8 mouse cellular contexts compared by ENCODE assay signal in the genomic region with DNA sequence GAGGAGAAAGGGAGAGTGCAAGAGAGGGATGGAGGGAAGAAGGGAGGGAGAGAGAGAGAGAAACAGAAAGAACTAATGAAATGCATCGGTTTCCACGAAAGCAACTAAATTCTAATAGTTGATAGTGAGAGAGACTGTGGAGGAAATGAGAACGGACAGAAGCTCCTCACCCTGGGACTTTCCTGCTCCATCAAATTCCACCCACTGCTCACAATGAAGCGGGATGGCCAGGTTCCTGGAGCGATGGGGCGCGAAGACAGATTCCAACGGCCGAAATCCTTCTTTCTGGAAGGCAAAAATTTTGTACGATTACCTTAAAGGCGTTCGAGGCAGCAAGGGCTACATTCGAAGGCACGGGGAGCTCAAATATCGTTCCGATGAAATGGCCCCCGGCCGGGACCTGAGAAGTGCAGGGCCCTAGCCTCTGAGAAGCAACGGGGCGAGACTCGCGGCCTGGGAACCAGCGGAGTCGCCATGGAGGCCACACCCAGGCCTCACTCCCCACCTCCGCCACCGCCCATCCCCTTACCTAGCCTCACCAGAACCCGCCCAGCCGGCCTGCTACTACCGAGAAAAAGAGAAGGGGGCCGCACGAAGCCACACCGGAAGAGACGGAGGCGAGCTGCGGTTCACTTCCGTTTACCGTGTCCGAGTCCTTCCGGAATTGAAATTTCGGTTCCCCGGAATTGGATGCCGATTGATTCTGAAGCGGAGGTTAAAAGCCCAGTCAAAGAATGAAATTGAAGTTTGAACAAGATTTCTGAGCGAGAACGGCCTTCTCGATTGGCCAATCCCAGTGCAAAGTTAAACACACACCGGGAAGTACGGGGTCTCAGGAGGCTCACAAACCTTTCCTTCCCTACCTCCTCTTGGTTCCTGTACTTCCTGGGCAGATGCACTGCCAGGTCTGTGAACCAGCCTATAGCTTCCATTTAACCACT. TPM values are rescaled to one million over a fixed set of nuclear protein-coding genes. Genes with fewer than 3 reads are reported as not detected.
DNase-seq lines count a peak whose midpoint lies in the region; ATAC-seq and TF ChIP-seq lines count a peak whose summit lies in the region.

A gene (minus strand): TSS at position 786 of the 941 bp plus-strand sequence.

- peak within 1 kb of the TSS; percentile 95 for H3K9ac ChIP-seq in heart, embryonic 11.5 days (ENCODE audit: low read depth, low read length)
- H3K9ac ChIP-seq in kidney, embryonic 16.5 days (replicated peaks; ENCODE audit: low read length) = peak within 1 kb of the TSS; percentile 93
- peak within 1 kb of the TSS; percentile 93 for H3K9ac ChIP-seq in liver, adult 2 months (ENCODE audit: low read depth, low read length)

- TF ChIP-seq CTCF in C2C12 (IDR thresholded peaks at IDR 0.05; ENCODE audit: control insufficient read depth, insufficient read depth, insufficient read length) = no peak
- no peak for TF ChIP-seq CTCF in brain, embryonic 14.5 days (IDR thresholded peaks at IDR 0.05; ENCODE audit: borderline replicate concordance, extremely low read depth, insufficient read depth, insufficient read length)
- TF ChIP-seq CTCF in liver, adult 2 months (IDR thresholded peaks at IDR 0.05; ENCODE audit: low read depth, low read length) = no peak

- H3K4me3 ChIP-seq in C2C12 (ENCODE audit: insufficient read depth, poor library complexity, severe bottlenecking) (peak within 1 kb of the TSS; percentile 54), myocyte (peak within 1 kb of the TSS; percentile 93)
- H3K4me3 ChIP-seq in erythroblast, embryonic 14.5 days (replicated peaks) = peak within 1 kb of the TSS; percentile 81
- H3K4me3 ChIP-seq in heart, embryonic 11.5 days (ENCODE audit: low read depth, low read length) = peak within 1 kb of the TSS; percentile 84
- H3K4me3 ChIP-seq in kidney, embryonic 16.5 days (ENCODE audit: low read length) = peak within 1 kb of the TSS; percentile 91
- H3K4me3 ChIP-seq in liver, adult 2 months (ENCODE audit: insufficient read depth, low read depth, low read length) = peak within 1 kb of the TSS; percentile 97

- peak; percentile 83 for ATAC-seq in heart, embryonic 11.5 days (replicated peaks; ENCODE audit: insufficient number of reproducible peaks, low FRiP score, low TSS enrichment)
- ATAC-seq in kidney, embryonic 16.5 days (ENCODE audit: low FRiP score, low TSS enrichment) = peak; percentile 95

- H3K27me3 ChIP-seq in C2C12 (ENCODE audit: control insufficient read depth, insufficient read depth, insufficient read length) (no peaks in the 10 kb centered on the region), myocyte (ENCODE audit: control insufficient read depth, insufficient read depth, insufficient read length) (no peaks in the 10 kb centered on the region)
- H3K27me3 ChIP-seq in erythroblast, embryonic 14.5 days (ENCODE audit: control insufficient read depth) = peaks cover 5% of the 10 kb centered on the region
- H3K27me3 ChIP-seq in heart, embryonic 11.5 days (ENCODE audit: control insufficient read depth, insufficient read depth, low read length) = peaks cover 3% of the 10 kb centered on the region; the same call in 1 of the 2 replicates
- H3K27me3 ChIP-seq in kidney, embryonic 16.5 days (ENCODE audit: insufficient read depth, low read length) = no peaks in the 10 kb centered on the region
- no peaks in the 10 kb centered on the region for H3K27me3 ChIP-seq in liver, adult 2 months (ENCODE audit: control insufficient read depth, insufficient read depth, low read length)
- H3K27me3 ChIP-seq in splenic B cell, adult 2 months (ENCODE audit: control insufficient read depth, insufficient read depth, low read length, poor library complexity, severe bottlenecking) = no peaks in the 10 kb centered on the region

- peaks cover 25% of the 10 kb centered on the region for H3K4me1 ChIP-seq in erythroblast, embryonic 14.5 days (ENCODE audit: control insufficient read depth)
- peaks cover 4% of the 10 kb centered on the region; the same call in 1 of the 2 replicates for H3K4me1 ChIP-seq in heart, embryonic 11.5 days (ENCODE audit: control insufficient read depth, insufficient read depth, low read length)
- peaks cover 17% of the 10 kb centered on the region for H3K4me1 ChIP-seq in kidney, embryonic 16.5 days (ENCODE audit: insufficient read depth, low read length)
- H3K4me1 ChIP-seq in liver, adult 2 months (ENCODE audit: control insufficient read depth, insufficient read depth, low read length) = peaks cover 4% of the 10 kb centered on the region; the same call in 1 of the 2 replicates

- TF ChIP-seq POLR2A in brain, embryonic 14.5 days (IDR thresholded peaks at IDR 0.05; ENCODE audit: borderline replicate concordance, extremely low read depth, insufficient read depth, insufficient read length, poor library complexity, severe bottlenecking) = no peak
- 0 out of 2 replicates have a peak, but pooled peaks have one; percentile 13 for TF ChIP-seq POLR2A in liver, adult 2 months (IDR thresholded peaks at IDR 0.05; ENCODE audit: extremely low read depth, insufficient read depth, low read length)
- TF ChIP-seq POLR2A in myocyte (IDR thresholded peaks at IDR 0.05; ENCODE audit: insufficient read length, low read depth) = peak; percentile 60

- H3K4me2 ChIP-seq in heart, embryonic 11.5 days = peak within 1 kb of the TSS; percentile 89
- peak within 1 kb of the TSS; percentile 85 for H3K4me2 ChIP-seq in kidney, embryonic 16.5 days (replicated peaks; ENCODE audit: low read depth, low read length)
- H3K4me2 ChIP-seq in myocyte (ENCODE audit: low read depth) = peak within 1 kb of the TSS; percentile 93

- H3K79me2 ChIP-seq in C2C12 (ENCODE audit: control insufficient read depth, insufficient read depth) (peaks cover 51% of the 10 kb centered on the region), myocyte (ENCODE audit: control insufficient read depth, insufficient read depth) (peaks cover 47% of the 10 kb centered on the region)
- H3K79me2 ChIP-seq in liver, adult 2 months (ENCODE audit: control insufficient read depth, insufficient read depth, low read length) = peaks cover 5% of the 10 kb centered on the region; the same call in 1 of the 2 replicates

- WGBS in heart, embryonic 11.5 days (ENCODE audit: insufficient replicate concordance) = under 1% methylated on average over 48 of the region's 48 CpGs
- WGBS in kidney, embryonic 16.5 days = under 1% methylated on average over 48 of the region's 48 CpGs
- 1% methylated on average over 47 of the region's 48 CpGs for WGBS in liver, adult 2 months

- H3K36me3 ChIP-seq in C2C12 (ENCODE audit: control insufficient read depth, insufficient read depth) (peaks cover 31% of the 10 kb centered on the region), myocyte (ENCODE audit: control insufficient read depth, insufficient read depth) (peaks cover 30% of the 10 kb centered on the region)
- peaks cover 12% of the 10 kb centered on the region for H3K36me3 ChIP-seq in erythroblast, embryonic 14.5 days (ENCODE audit: control insufficient read depth)
- H3K36me3 ChIP-seq in heart, embryonic 11.5 days (ENCODE audit: control insufficient read depth, insufficient read depth, low read length) = peaks cover 6% of the 10 kb centered on the region
- peaks cover 21% of the 10 kb centered on the region for H3K36me3 ChIP-seq in kidney, embryonic 16.5 days (ENCODE audit: insufficient read depth, low read length)
- peaks cover 15% of the 10 kb centered on the region for H3K36me3 ChIP-seq in liver, adult 2 months (ENCODE audit: control insufficient read depth, insufficient read depth, low read length)
- no peaks in the 10 kb centered on the region for H3K36me3 ChIP-seq in splenic B cell, adult 2 months (ENCODE audit: control insufficient read depth, insufficient read depth, low read length, poor library complexity, severe bottlenecking)

- peak within 1 kb of the TSS; percentile 49 for H3ac ChIP-seq in C2C12 (ENCODE audit: control insufficient read depth, insufficient read length, low read depth)
- H3ac ChIP-seq in myocyte (ENCODE audit: control insufficient read depth, insufficient read length) = peak within 1 kb of the TSS; percentile 76

- H3K27ac ChIP-seq in heart, embryonic 11.5 days (ENCODE audit: low read depth, low read length) = peak within 1 kb of the TSS; percentile 90
- H3K27ac ChIP-seq in kidney, embryonic 16.5 days (ENCODE audit: low read length) = peak within 1 kb of the TSS; percentile 92
- H3K27ac ChIP-seq in liver, adult 2 months (replicated peaks; ENCODE audit: insufficient read depth, low read depth, low read length) = peak within 1 kb of the TSS; percentile 73

- H3K9me3 ChIP-seq in erythroblast, embryonic 14.5 days (ENCODE audit: control insufficient read depth, low read length) = no peaks in the 10 kb centered on the region
- H3K9me3 ChIP-seq in heart, embryonic 11.5 days (replicated peaks; ENCODE audit: control insufficient read depth, low read length) = no peaks in the 10 kb centered on the region
- no peaks in the 10 kb centered on the region for H3K9me3 ChIP-seq in kidney, embryonic 16.5 days (ENCODE audit: low read length)

- peak; percentile 92 for DNase-seq in brain, embryonic 14.5 days (ENCODE audit: low read depth)
- DNase-seq in liver, adult 2 months (ENCODE audit: extremely low read depth, low read depth, low spot score) = peak; percentile 83
- peak; percentile 80 for DNase-seq in splenic B cell, adult 2 months (ENCODE audit: low read depth, low spot score)

- H3K79me3 ChIP-seq in C2C12 (ENCODE audit: low read depth) = peaks cover 46% of the 10 kb centered on the region

TF ChIP-seq in C2C12, 6 proteins besides CTCF, POLR2A, EP300 and RAD21 (continues in another document):
- TF ChIP-seq MYOG (IDR thresholded peaks at IDR 0.05; ENCODE audit: control insufficient read depth, extremely low read depth, insufficient read length) = no peak
- no peak for TF ChIP-seq FOSL1 (IDR thresholded peaks at IDR 0.05; ENCODE audit: insufficient read depth, low read length, poor library complexity, severe bottlenecking)
- TF ChIP-seq MYOD1 (IDR thresholded peaks at IDR 0.05; ENCODE audit: control insufficient read depth, insufficient read length, low read depth) = no peak
- no peak for TF ChIP-seq MAX (IDR thresholded peaks at IDR 0.05)

TF ChIP-seq in myocyte, 11 proteins besides CTCF, POLR2A, EP300 and RAD21 (continues in another document):
- TF ChIP-seq MAX (IDR thresholded peaks at IDR 0.05; ENCODE audit: low read depth) (no peak), SRF (IDR thresholded peaks at IDR 0.05; ENCODE audit: control insufficient read depth, insufficient read length, low read depth) (no peak), TCF12 (IDR thresholded peaks at IDR 0.05; ENCODE audit: insufficient read depth, poor library complexity, severe bottlenecking) (no peak), USF1 (IDR thresholded peaks at IDR 0.05; ENCODE audit: low read depth) (no peak), CEBPB (IDR thresholded peaks at IDR 0.05; ENCODE audit: insufficient read depth, poor library complexity, severe bottlenecking) (no peak)

RNA-seq across cellular contexts. Expression of the gene that starts here (rescaled TPM):
- polyA plus RNA-seq in C2C12 (2012; fragmentation: generic; extraction: Trizol) (1.9 TPM), myocyte (2012; fragmentation: generic; extraction: Trizol) (2.0 TPM)
- polyA plus RNA-seq in brain, embryonic 14.5 days (2012; rRNA removed) = 16.3 and 17.9 TPM in 2 replicates
- polyA plus RNA-seq in erythroblast, embryonic 14.5 days (2012) = under 0.01 and 0.01 TPM in 2 replicates
- 14.1 and 16.4 TPM in 2 replicates for polyA plus RNA-seq in heart, embryonic 11.5 days (2014; fragmentation: Nextera tagmentation; extraction: Ambion mirVana)
- 20.1 and 20.8 TPM in 2 replicates for polyA plus RNA-seq in kidney, embryonic 16.5 days (2015; fragmentation: Nextera tagmentation; extraction: Ambion mirVana)
- 8.2 and 8.8 TPM in 2 replicates for total RNA-seq in liver, adult 2 months (2014; rRNA removed)
- 0.70 and 1.1 TPM in 2 replicates for polyA plus RNA-seq in liver, adult 2 months (2012; rRNA removed)

Comparison
In these comparisons a context has a peak if more than half of its experiments do, and no peak if none do; other contexts are left out.
1. Peak in every context shown above with its lines: DNase-seq, ATAC-seq, H3K4me3 ChIP-seq and H3K27ac ChIP-seq.